Mouse (Mus musculus) mesoderm, embryonic 11.5 days (tissue): ENCODE data around the gene G6pc3.

Experiments used
- DNase-seq: peaks from one replicate; pipeline ENCODE4 v3.0.0-alpha.2; 2012; ENCODE audit warnings: low read depth, low spot score

The G6pc3 gene

GRCm38 (mm10) chr11:102188980-102189379, 440 bp upstream of the G6pc3 start:
- DNase-seq = no peak

DNA sequence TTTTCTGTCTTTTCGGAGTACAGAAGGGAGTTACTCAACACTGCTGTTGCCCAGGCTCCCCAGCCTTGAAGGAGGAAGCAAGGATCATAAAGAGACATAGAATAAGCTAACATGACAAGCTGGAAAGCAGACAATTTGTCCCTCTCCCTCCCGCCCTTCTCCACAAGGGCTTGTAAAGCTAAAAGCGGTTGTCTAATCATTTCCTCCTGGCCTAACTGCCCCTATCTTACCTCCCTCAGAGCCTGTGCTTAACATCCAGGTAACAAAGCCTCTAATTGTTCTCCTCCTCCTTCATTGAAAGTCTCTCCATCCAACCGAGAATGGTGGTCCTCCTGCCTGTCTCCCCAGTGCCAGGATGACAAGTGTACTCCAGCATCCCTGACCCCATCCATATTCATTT, 1.4 kb downstream of the G6pc3 start:
- no peak for DNase-seq

DNA sequence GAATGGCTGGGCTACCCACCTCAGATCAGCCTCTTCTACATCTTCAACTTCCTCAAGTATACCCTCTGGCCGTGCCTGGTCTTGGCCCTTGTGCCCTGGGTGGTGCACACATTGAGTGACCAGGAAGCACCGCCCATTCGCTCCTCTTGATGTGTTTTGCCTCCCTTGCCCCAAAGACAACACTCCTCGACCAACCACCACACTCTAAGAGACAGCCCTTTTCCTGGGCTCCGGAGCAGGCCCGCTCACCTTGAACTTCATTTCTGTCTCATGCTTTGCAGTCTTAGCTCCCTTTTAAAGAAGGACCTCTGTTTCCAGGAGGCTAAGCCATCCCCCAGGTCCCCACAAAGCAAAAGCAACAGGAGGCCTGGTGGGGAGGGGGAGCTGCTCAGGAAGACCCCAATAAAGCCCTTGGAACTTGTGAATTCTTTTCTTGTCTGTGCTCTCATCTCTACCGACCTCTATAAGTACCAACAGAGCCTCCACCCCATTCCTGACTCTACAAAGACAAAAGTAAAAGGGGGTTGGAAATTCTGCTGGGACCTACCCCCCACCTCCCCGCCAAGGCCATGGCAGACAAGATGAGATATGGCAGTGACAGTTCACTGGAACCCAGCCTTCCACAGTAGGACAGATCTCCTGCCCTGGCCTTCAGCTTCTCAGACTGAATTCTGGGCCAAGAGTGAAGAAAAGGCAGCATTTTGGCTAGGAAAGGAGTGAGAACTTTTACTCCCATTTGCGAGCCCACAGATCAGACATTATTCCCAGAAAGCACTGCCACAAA, 4.4 kb downstream of the G6pc3 start:
- no peak for DNase-seq

- no peak for DNase-seq
Observed at GRCm38 (mm10) chr11:102196018-102196797, 6.8 kb downstream of the G6pc3 start.

GRCm38 (mm10) chr11:102198245-102198644, 8.8 kb downstream of the G6pc3 start:
- DNase-seq = no peak

GRCm38 (mm10) chr11:102199856-102200255, 10.4 kb downstream of the G6pc3 start:
- no peak for DNase-seq

- DNase-seq = no peak
Observed at GRCm38 (mm10) chr11:102201408-102201821, 12.0 kb downstream of the G6pc3 start.

GRCm38 (mm10) chr11:102206481-102206880, 17.1 kb downstream of the G6pc3 start:
- DNase-seq = no peak

DNA sequence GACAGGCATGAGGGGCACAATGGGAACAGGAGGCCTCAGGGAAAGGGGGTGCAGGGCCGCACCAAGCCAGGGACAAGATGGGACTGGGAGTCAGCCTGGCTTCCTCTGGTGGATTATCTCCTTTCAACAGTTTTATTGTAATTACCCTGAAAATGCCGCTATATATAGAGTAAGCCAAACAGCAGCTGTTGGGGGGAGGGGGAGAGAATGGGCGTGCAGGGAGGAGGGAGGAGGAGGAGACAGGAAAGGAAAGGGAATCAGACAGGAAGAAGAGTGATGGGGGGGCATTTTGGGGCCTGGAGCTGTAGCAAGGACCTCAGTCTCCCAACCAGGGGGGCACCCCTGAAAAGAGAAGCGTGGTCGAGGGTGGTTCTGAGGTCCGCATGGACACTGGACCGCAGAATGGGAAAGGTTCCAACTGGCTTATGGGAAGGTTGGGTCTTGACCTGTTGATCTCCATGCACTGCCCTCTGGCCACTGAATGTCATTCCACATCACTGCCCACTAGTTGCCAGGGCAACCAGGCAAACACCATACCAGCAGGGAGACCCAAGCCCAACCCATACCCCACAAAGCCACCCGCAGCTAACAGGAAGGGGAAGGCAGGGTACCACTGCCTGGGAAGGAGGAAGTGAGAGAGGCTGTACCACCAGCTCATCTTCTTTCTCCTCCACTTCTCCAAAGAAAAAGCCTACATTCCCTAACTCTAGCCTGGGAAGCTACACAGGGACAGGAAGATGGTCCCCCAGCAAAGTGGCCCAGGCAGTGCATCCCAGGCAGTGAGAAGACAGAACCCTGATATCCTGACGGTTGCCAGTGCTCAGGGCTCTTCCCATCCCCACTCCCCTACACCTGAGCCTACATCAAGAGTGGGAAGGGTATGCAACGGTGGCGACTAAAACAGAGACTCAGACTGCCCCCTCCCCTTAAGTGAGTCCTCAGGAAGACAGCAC, 18.7 kb downstream of the G6pc3 start:
- peak; percentile 55 for DNase-seq

DNA sequence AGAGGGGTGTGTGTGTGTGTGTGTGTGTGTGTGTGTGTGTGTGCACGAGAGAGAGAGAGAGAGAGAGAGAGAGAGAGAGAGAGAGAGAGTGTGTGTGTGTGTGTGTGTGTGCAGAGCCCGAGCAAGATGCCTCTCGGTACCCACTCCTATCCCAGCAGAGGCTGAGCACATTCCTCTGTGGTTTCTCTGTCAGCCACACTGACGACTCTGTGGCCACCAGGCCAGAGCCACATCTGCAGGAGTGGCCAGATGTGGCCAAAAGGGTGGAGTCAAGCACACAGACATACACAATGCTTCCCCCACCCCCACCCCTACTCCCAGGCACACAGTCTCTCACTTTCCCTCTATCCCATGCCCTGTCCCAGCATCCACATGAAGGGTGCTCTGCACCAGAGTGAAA, 19.4 kb downstream of the G6pc3 start:
- no peak for DNase-seq

GRCm38 (mm10) chr11:102209742-102210141, 20.3 kb downstream of the G6pc3 start:
- DNase-seq = no peak

- no peak for DNase-seq
Observed at GRCm38 (mm10) chr11:102210185-102210584, 20.8 kb downstream of the G6pc3 start.

DNA sequence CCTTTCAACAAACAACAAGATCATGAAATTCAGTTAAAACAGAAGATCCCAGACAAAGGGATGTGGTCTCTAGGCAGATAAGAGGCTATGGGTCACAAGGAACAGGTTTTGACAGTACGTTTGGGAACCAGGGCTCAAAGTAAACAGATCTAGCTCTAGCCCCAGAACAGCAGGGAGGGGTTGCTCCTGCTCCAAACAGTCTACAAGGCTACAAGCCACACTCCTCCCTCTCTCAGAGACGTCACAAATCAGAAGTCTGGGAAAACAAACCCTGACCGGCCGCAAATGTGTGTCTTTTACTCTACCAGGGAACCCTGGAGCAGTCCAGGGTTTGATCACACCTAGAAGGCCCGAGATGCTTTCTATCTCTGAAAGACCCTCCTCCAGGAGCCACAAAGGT, 21.6 kb downstream of the G6pc3 start:
- DNase-seq = no peak

DNA sequence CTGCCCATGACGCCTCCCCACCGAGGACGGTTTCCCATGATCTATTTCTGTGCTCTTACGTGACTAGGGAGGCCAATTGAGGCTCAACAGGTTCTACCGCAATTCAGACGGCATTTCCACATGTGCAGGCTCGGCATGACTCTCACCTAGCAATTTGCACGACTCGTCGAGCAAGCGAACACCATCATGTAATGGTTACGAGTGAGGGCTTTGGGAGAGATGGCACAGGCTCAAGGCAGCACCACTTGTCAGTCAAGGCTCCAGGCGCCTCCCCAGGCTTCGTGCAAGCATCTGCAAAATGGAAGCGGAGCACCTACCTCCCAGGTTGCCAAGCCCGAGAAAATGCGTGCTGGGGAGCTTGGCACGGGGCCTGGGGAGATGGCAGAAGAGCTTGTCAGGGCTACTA, 22.5 kb downstream of the G6pc3 start:
- no peak for DNase-seq

- no peak for DNase-seq
Observed at GRCm38 (mm10) chr11:102214430-102215156, 25.2 kb downstream of the G6pc3 start.

GRCm38 (mm10) chr11:102215511-102215910, 26.1 kb downstream of the G6pc3 start:
- DNase-seq = no peak

GRCm38 (mm10) chr11:102216056-102216885, 26.9 kb downstream of the G6pc3 start:
- DNase-seq = no peak

- DNase-seq = no peak
Observed at GRCm38 (mm10) chr11:102216886-102217240, 27.4 kb downstream of the G6pc3 start.

- no peak for DNase-seq
Observed at GRCm38 (mm10) chr11:102217396-102217795, 28.0 kb downstream of the G6pc3 start.

DNA sequence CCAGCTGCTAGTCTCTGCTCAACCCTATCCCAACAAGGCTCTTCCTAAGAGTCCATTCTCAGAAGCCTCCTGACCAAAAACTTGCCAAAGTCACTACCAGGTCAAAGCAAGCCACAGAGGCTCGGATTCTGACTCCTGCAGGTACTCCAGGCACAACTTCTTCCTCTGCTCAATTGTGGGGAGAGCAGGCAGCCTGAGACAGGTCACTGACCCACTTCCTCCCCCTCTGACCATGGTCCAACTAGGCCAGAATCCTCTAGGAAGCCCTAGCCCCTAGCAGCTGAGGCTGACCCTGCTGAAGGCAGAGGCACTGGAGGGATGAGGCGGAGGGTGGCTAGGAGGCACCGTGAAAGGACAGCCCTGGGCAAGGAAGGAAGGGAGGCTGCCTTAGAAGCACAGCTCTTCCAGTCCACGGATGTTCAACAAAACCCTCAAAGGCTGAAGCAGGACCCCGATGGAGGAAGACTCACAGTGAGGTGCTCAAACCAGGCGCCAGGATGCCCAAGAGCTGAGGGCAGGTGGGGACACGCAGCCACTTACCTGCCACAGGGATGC, 28.5 kb downstream of the G6pc3 start:
- DNase-seq = no peak
